Mouse (Mus musculus): ENCODE measurements at regions not wholly inside any gene's neighbourhood (a gene's known extent, or its start where the extent isn't known, plus 50 kb on each side); places are given as distances from the start of the nearest gene placed in this dataset.

- peak overlapping the region; percentile 98 for H3K27ac ChIP-seq (ENCODE audit: insufficient read depth, low read length)
- peak overlapping the region; percentile 7; the same call in 1 of the 2 replicates for H3K4me3 ChIP-seq (ENCODE audit: insufficient read depth, low read length)
- peaks cover 10% of the 10 kb centered on the region; the same call in 1 of the 2 replicates for H3K4me1 ChIP-seq (ENCODE audit: control insufficient read depth, insufficient read depth, low read length)
- TF ChIP-seq POLR2A (IDR thresholded peaks at IDR 0.05; ENCODE audit: low read depth, low read length) (no peak; the same call in 1 of the 2 replicates), CTCF (IDR thresholded peaks at IDR 0.05; ENCODE audit: borderline replicate concordance, insufficient read depth, low read length) (no peak)
Measured at GRCm38 (mm10) chr2:116971666-116972613, 93.4 kb downstream of the Tmco5 start.

- TF ChIP-seq CTCF (IDR thresholded peaks at IDR 0.05; ENCODE audit: borderline replicate concordance, insufficient read depth, low read length) (no peak), POLR2A (IDR thresholded peaks at IDR 0.05; ENCODE audit: low read depth, low read length) (no peak)
- H3K4me1 ChIP-seq (ENCODE audit: control insufficient read depth, insufficient read depth, low read length), result peaks cover 13% of the 10 kb centered on the region; the same call in 1 of the 2 replicates
- peak overlapping the region; percentile 7; the same call in 1 of the 2 replicates for H3K4me3 ChIP-seq (ENCODE audit: insufficient read depth, low read length)
- peak overlapping the region; percentile 98 for H3K27ac ChIP-seq (ENCODE audit: insufficient read depth, low read length)
Measured at GRCm38 (mm10) chr2:116972614-116972985, 94.1 kb downstream of the Tmco5 start.

GRCm38 (mm10) chr2:116973441-116973840 lies 95.0 kb downstream of the Tmco5 start:
- H3K4me1 ChIP-seq (ENCODE audit: control insufficient read depth, insufficient read depth, low read length), result peaks cover 13% of the 10 kb centered on the region; the same call in 1 of the 2 replicates
- H3K4me3 ChIP-seq (ENCODE audit: insufficient read depth, low read length), result no peak overlapping the region
- H3K27ac ChIP-seq (ENCODE audit: insufficient read depth, low read length), result peak overlapping the region; percentile 98; the same call in 1 of the 2 replicates
- no peak for TF ChIP-seq CTCF (IDR thresholded peaks at IDR 0.05; ENCODE audit: borderline replicate concordance, insufficient read depth, low read length)
- TF ChIP-seq POLR2A (IDR thresholded peaks at IDR 0.05; ENCODE audit: low read depth, low read length), result no peak

GRCm38 (mm10) chr2:116974152-116974551 lies 95.7 kb downstream of the Tmco5 start:
- TF ChIP-seq CTCF (IDR thresholded peaks at IDR 0.05; ENCODE audit: borderline replicate concordance, insufficient read depth, low read length), result no peak
- TF ChIP-seq POLR2A (IDR thresholded peaks at IDR 0.05; ENCODE audit: low read depth, low read length), result no peak
- no peak overlapping the region for H3K4me3 ChIP-seq (ENCODE audit: insufficient read depth, low read length)
- H3K4me1 ChIP-seq (ENCODE audit: control insufficient read depth, insufficient read depth, low read length), result peaks cover 16% of the 10 kb centered on the region; the same call in 1 of the 2 replicates
- H3K27ac ChIP-seq (ENCODE audit: insufficient read depth, low read length), result no peak overlapping the region

- TF ChIP-seq CTCF (IDR thresholded peaks at IDR 0.05; ENCODE audit: borderline replicate concordance, insufficient read depth, low read length) (no peak), POLR2A (IDR thresholded peaks at IDR 0.05; ENCODE audit: low read depth, low read length) (no peak)
- Histone ChIP-seq H3K4me1 (ENCODE audit: control insufficient read depth, insufficient read depth, low read length) (peaks cover 16% of the 10 kb centered on the region; the same call in 1 of the 2 replicates), H3K27ac (ENCODE audit: insufficient read depth, low read length) (no peak overlapping the region), H3K4me3 (ENCODE audit: insufficient read depth, low read length) (peak overlapping the region; percentile 38)
Measured at GRCm38 (mm10) chr2:116974569-116975060, 96.1 kb downstream of the Tmco5 start.

GRCm38 (mm10) chr2:116975091-116975600 lies 96.7 kb downstream of the Tmco5 start:
- Histone ChIP-seq H3K4me3 (ENCODE audit: insufficient read depth, low read length) (peak overlapping the region; percentile 38), H3K27ac (ENCODE audit: insufficient read depth, low read length) (peak overlapping the region; percentile 90), H3K4me1 (ENCODE audit: control insufficient read depth, insufficient read depth, low read length) (peaks cover 18% of the 10 kb centered on the region; the same call in 1 of the 2 replicates)
- no peak for TF ChIP-seq CTCF (IDR thresholded peaks at IDR 0.05; ENCODE audit: borderline replicate concordance, insufficient read depth, low read length)
- no peak for TF ChIP-seq POLR2A (IDR thresholded peaks at IDR 0.05; ENCODE audit: low read depth, low read length)

GRCm38 (mm10) chr2:116975601-116976431 lies 97.3 kb downstream of the Tmco5 start:
- H3K4me1 ChIP-seq (ENCODE audit: control insufficient read depth, insufficient read depth, low read length), result peaks cover 21% of the 10 kb centered on the region
- peak overlapping the region; percentile 38 for H3K4me3 ChIP-seq (ENCODE audit: insufficient read depth, low read length)
- TF ChIP-seq POLR2A (IDR thresholded peaks at IDR 0.05; ENCODE audit: low read depth, low read length) (peak; percentile 46), CTCF (IDR thresholded peaks at IDR 0.05; ENCODE audit: borderline replicate concordance, insufficient read depth, low read length) (no peak)

GRCm38 (mm10) chr2:116976432-116976750 lies 97.9 kb downstream of the Tmco5 start:
- Histone ChIP-seq H3K4me1 (ENCODE audit: control insufficient read depth, insufficient read depth, low read length) (peaks cover 20% of the 10 kb centered on the region), H3K4me3 (ENCODE audit: insufficient read depth, low read length) (no peak overlapping the region), H3K27ac (ENCODE audit: insufficient read depth, low read length) (peak overlapping the region; percentile 90)
- TF ChIP-seq CTCF (IDR thresholded peaks at IDR 0.05; ENCODE audit: borderline replicate concordance, insufficient read depth, low read length) (no peak), POLR2A (IDR thresholded peaks at IDR 0.05; ENCODE audit: low read depth, low read length) (no peak; the same call in 1 of the 2 replicates)

More at GRCm38 (mm10) chr2:116975601-116976431, 97.3 kb downstream of the Tmco5 start:
- H3K27ac ChIP-seq (ENCODE audit: insufficient read depth, low read length), result peak overlapping the region; percentile 90

- peak overlapping the region; percentile 90 for H3K27ac ChIP-seq (ENCODE audit: insufficient read depth, low read length)
- H3K4me3 ChIP-seq (ENCODE audit: insufficient read depth, low read length), result no peak overlapping the region
- no peak for TF ChIP-seq CTCF (IDR thresholded peaks at IDR 0.05; ENCODE audit: borderline replicate concordance, insufficient read depth, low read length)
- H3K4me1 ChIP-seq (ENCODE audit: control insufficient read depth, insufficient read depth, low read length), result peaks cover 17% of the 10 kb centered on the region
Measured at GRCm38 (mm10) chr2:116976951-116977503, 98.5 kb downstream of the Tmco5 start.

All from embryonic fibroblast, embryonic 13.5 days (primary cell).